Comparison of ENCODE assay signal across 13 mouse cellular contexts in genomic region chr4:53796865-53797772, GRCm38 (mm10). TPM values are rescaled to one million over a fixed set of nuclear protein-coding genes. Genes with fewer than 3 reads are reported as not detected.
DNase-seq lines count a peak whose midpoint lies in the region; ATAC-seq and TF ChIP-seq lines count a peak whose summit lies in the region.
"Had no signal": no experiment of that assay in that cellular context is flagged by ENCODE, and none has a peak within 500 bp of the region (broad histone marks: within the 10 kb centered on the region; RNA-seq: fewer than 3 reads in every experiment).

No protein-coding gene starts in this region.

- no peak for TF ChIP-seq CTCF in layer of hippocampus, adult 2 months (conservative IDR thresholded peaks at IDR 0.05)

- no peaks in the 10 kb centered on the region for H3K36me3 ChIP-seq in intestine, embryonic 14.5 days (ENCODE audit: control insufficient read depth, insufficient read depth, low read length)
- no peaks in the 10 kb centered on the region for H3K36me3 ChIP-seq in intestine, embryonic 15.5 days
- H3K36me3 ChIP-seq in embryonic facial prominence, embryonic 11.5 days (replicated peaks; ENCODE audit: control insufficient read depth, insufficient read depth, low read depth, low read length), result no peaks in the 10 kb centered on the region
- H3K36me3 ChIP-seq in hindbrain, embryonic 16.5 days (ENCODE audit: control insufficient read depth, insufficient read depth, low read length), result no peaks in the 10 kb centered on the region

- H3K4me3 ChIP-seq in intestine, embryonic 14.5 days (ENCODE audit: low read depth, low read length), result no peak overlapping the region
- H3K4me3 ChIP-seq in intestine, embryonic 15.5 days (replicated peaks), result no peak overlapping the region
- no peak overlapping the region for H3K4me3 ChIP-seq in embryonic facial prominence, embryonic 11.5 days (ENCODE audit: low read depth, low read length)
- H3K4me3 ChIP-seq in hindbrain, embryonic 16.5 days (ENCODE audit: low read length), result no peak overlapping the region
- H3K4me3 ChIP-seq in layer of hippocampus, adult 2 months, result no peak overlapping the region

- no peak overlapping the region for H3K27ac ChIP-seq in intestine, embryonic 14.5 days (ENCODE audit: low read depth)
- no peak overlapping the region for H3K27ac ChIP-seq in intestine, embryonic 15.5 days
- no peak overlapping the region for H3K27ac ChIP-seq in embryonic facial prominence, embryonic 11.5 days (replicated peaks; ENCODE audit: low read depth, low read length)
- no peak overlapping the region for H3K27ac ChIP-seq in hindbrain, embryonic 16.5 days (ENCODE audit: low read depth, low read length)
- H3K27ac ChIP-seq in layer of hippocampus, adult 2 months, result no peak overlapping the region

- H3K9me3 ChIP-seq in intestine, embryonic 14.5 days (ENCODE audit: control insufficient read depth, low read length), result no peaks in the 10 kb centered on the region
- no peaks in the 10 kb centered on the region for H3K9me3 ChIP-seq in intestine, embryonic 15.5 days
- no peaks in the 10 kb centered on the region for H3K9me3 ChIP-seq in embryonic facial prominence, embryonic 11.5 days (replicated peaks; ENCODE audit: control insufficient read depth, low read length)
- H3K9me3 ChIP-seq in hindbrain, embryonic 16.5 days (ENCODE audit: control insufficient read depth, low read length), result no peaks in the 10 kb centered on the region

- no peaks in the 10 kb centered on the region for H3K4me1 ChIP-seq in intestine, embryonic 14.5 days (replicated peaks; ENCODE audit: control insufficient read depth, insufficient read depth, low read length)
- H3K4me1 ChIP-seq in intestine, embryonic 15.5 days (replicated peaks), result no peaks in the 10 kb centered on the region
- peaks cover 4% of the 10 kb centered on the region; the same call in 1 of the 2 replicates for H3K4me1 ChIP-seq in embryonic facial prominence, embryonic 11.5 days (ENCODE audit: control insufficient read depth, insufficient read depth, low read length)
- H3K4me1 ChIP-seq in hindbrain, embryonic 16.5 days (ENCODE audit: control insufficient read depth, insufficient read depth, low read depth, low read length), result no peaks in the 10 kb centered on the region; the same call in 1 of the 2 replicates

- ATAC-seq in intestine, embryonic 14.5 days (replicated peaks; ENCODE audit: low FRiP score, low TSS enrichment, low read depth), result no peak
- ATAC-seq in intestine, embryonic 15.5 days, result no peak
- ATAC-seq in embryonic facial prominence, embryonic 11.5 days (replicated peaks; ENCODE audit: insufficient number of reproducible peaks, low FRiP score, low TSS enrichment, low read depth), result peak; percentile 80; the same call in 1 of the 2 replicates
- ATAC-seq in hindbrain, embryonic 16.5 days, result peak; percentile 71
- ATAC-seq in erythroid progenitor cell, adult 5-6 weeks (replicated peaks; ENCODE audit: low FRiP score, poor library complexity, severe bottlenecking), result no peak
- ATAC-seq in frontal cortex, adult (ENCODE audit: low TSS enrichment), result no peak

- 29% methylated on average over 18 of the region's 18 CpGs for WGBS in intestine, embryonic 14.5 days
- WGBS in intestine, embryonic 15.5 days, result 29% methylated on average over 18 of the region's 18 CpGs
- WGBS in embryonic facial prominence, embryonic 11.5 days, result 17% methylated on average over 18 of the region's 18 CpGs
- WGBS in hindbrain, embryonic 16.5 days, result 15% methylated on average over 18 of the region's 18 CpGs

- H3K9ac ChIP-seq in intestine, embryonic 14.5 days (ENCODE audit: low read length), result no peak overlapping the region
- H3K9ac ChIP-seq in intestine, embryonic 15.5 days, result no peak overlapping the region
- no peak overlapping the region for H3K9ac ChIP-seq in embryonic facial prominence, embryonic 11.5 days (replicated peaks; ENCODE audit: low read length)
- H3K9ac ChIP-seq in hindbrain, embryonic 16.5 days (ENCODE audit: low read depth, low read length), result no peak overlapping the region

- H3K4me2 ChIP-seq in intestine, embryonic 14.5 days (ENCODE audit: low read length), result no peak overlapping the region
- no peak overlapping the region for H3K4me2 ChIP-seq in intestine, embryonic 15.5 days (replicated peaks)
- no peak overlapping the region for H3K4me2 ChIP-seq in embryonic facial prominence, embryonic 11.5 days (ENCODE audit: low read depth, low read length)
- H3K4me2 ChIP-seq in hindbrain, embryonic 16.5 days (ENCODE audit: low read length), result 0 out of 2 replicates have a peak overlapping the region, but pooled peaks have one; percentile 0

- no peaks in the 10 kb centered on the region for H3K27me3 ChIP-seq in intestine, embryonic 14.5 days (replicated peaks; ENCODE audit: control insufficient read depth, insufficient read depth, low read length)
- no peaks in the 10 kb centered on the region for H3K27me3 ChIP-seq in intestine, embryonic 15.5 days (replicated peaks)
- no peaks in the 10 kb centered on the region for H3K27me3 ChIP-seq in embryonic facial prominence, embryonic 11.5 days (ENCODE audit: control insufficient read depth, insufficient read depth, low read length)
- H3K27me3 ChIP-seq in hindbrain, embryonic 16.5 days (replicated peaks; ENCODE audit: control insufficient read depth, insufficient read depth, low read length), result no peaks in the 10 kb centered on the region

- DNase-seq in intestine, embryonic 14.5 days (ENCODE audit: low spot score), result peak; percentile 50
- peak; percentile 37 for DNase-seq in embryonic facial prominence, embryonic 11.5 days (ENCODE audit: low spot score)
- no peak for DNase-seq in layer of hippocampus, adult 2 months (ENCODE audit: low spot score in 2 of 2)
- DNase-seq: cerebellum, adult 9-10 months; gastrocnemius, postnatal 25 days; kidney, adult 8-10 months; lung, adult 18-20 months; thymus, adult 18-20 months had no signal

RNA-seq across cellular contexts. Expression of gene Tal2, which starts 17.6 kb away (rescaled TPM):
- not detected in 2 replicates for polyA plus RNA-seq in intestine, embryonic 14.5 days (2014; fragmentation: Nextera tagmentation; extraction: Ambion mirVana)
- polyA plus RNA-seq in intestine, embryonic 15.5 days (2015; fragmentation: Nextera tagmentation; extraction: Ambion mirVana), result 0.05 TPM in 1 of 2 replicates, not detected in the other
- polyA plus RNA-seq in embryonic facial prominence, embryonic 11.5 days (2014; fragmentation: Nextera tagmentation; extraction: Ambion mirVana), result 0.49 and 1.8 TPM in 2 replicates
- 0.24 and 0.37 TPM in 2 replicates for polyA plus RNA-seq in hindbrain, embryonic 16.5 days (2015; fragmentation: Nextera tagmentation; extraction: Ambion mirVana)
- not detected in 2 replicates for total RNA-seq in erythroid progenitor cell, adult 5-6 weeks (2015; ENCODE audit: low replicate concordance)
- total RNA-seq in erythroid progenitor cell, adult 5-6 weeks (2017; ENCODE audit: low replicate concordance), result 0.68 TPM in 1 of 2 replicates, not detected in the other
- total RNA-seq in layer of hippocampus, adult 2 months (2021), result under 1 TPM; 0.22 to 0.28 TPM
- polyA plus RNA-seq: spleen, adult 2 months had no signal

RNA-seq across cellular contexts. Expression of gene Tmem38b, which starts 28.7 kb away (rescaled TPM):
- polyA plus RNA-seq in intestine, embryonic 14.5 days (2014; fragmentation: Nextera tagmentation; extraction: Ambion mirVana), result 6.2 and 7.2 TPM in 2 replicates
- 7.6 and 7.9 TPM in 2 replicates for polyA plus RNA-seq in intestine, embryonic 15.5 days (2015; fragmentation: Nextera tagmentation; extraction: Ambion mirVana)
- polyA plus RNA-seq in embryonic facial prominence, embryonic 11.5 days (2014; fragmentation: Nextera tagmentation; extraction: Ambion mirVana), result 6.4 and 9.6 TPM in 2 replicates
- polyA plus RNA-seq in hindbrain, embryonic 16.5 days (2015; fragmentation: Nextera tagmentation; extraction: Ambion mirVana), result 6.1 and 6.9 TPM in 2 replicates
- total RNA-seq in erythroid progenitor cell, adult 5-6 weeks (2015; ENCODE audit: low replicate concordance), result 4.2 and 9.0 TPM in 2 replicates
- total RNA-seq in erythroid progenitor cell, adult 5-6 weeks (2017; ENCODE audit: low replicate concordance), result 1.7 and 7.0 TPM in 2 replicates
- total RNA-seq in layer of hippocampus, adult 2 months (2021), result 10 to 100 TPM; 14.9 to 21.6 TPM

Comparison
In these comparisons a context has a peak if more than half of its experiments do, and no peak if none do; other contexts are left out.
1. ATAC-seq: peak in embryonic facial prominence, embryonic 11.5 days (single experiment) and hindbrain, embryonic 16.5 days (single experiment); none in intestine, embryonic 14.5 days (single experiment), intestine, embryonic 15.5 days (single experiment), erythroid progenitor cell, adult 5-6 weeks (single experiment) and frontal cortex, adult (single experiment).
2. DNase-seq: peak in intestine, embryonic 14.5 days (single experiment) and embryonic facial prominence, embryonic 11.5 days (single experiment); none in layer of hippocampus, adult 2 months (0 of 2).